Mouse (Mus musculus): ENCODE results near the gene Rer1. TPM values are rescaled to one million over a fixed set of nuclear protein-coding genes. Genes with fewer than 3 reads are reported as not detected.
"Not testable (repeated sequence)": the region's sequence is repeated elsewhere in the genome, so short reads cannot be mapped to it uniquely, and the experiment has no call there.

The Rer1 gene
- total RNA-seq, 2 experiments from 2014 or later, result 60.6 to 63.0 TPM

DNA sequence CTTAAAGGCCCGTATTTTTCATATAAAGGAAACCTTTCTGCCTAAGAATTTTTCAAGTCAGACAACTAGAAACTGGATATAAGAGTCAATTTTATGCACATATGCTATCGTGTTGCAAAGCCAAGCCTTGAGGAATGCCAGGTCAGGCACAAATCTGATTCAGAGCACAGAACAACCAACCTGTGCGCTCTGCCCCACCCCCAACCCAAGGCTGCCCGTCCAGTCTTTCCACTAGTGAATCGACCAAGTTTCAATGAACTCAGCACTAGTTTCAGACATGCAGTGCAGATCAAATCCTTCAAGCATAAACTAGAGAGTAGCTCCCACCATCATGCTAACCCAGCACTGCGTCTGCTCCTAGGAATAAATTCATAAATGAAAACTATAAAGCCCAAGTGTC lies 6.5 kb downstream of the Rer1 start:
- Histone ChIP-seq H3K4me3 (no peak overlapping the region), H3K27ac (no peak overlapping the region)
- no peak for DNase-seq (ENCODE audit: low spot score in 2 of 2)
- TF ChIP-seq CTCF (conservative IDR thresholded peaks at IDR 0.05), result no peak

DNA sequence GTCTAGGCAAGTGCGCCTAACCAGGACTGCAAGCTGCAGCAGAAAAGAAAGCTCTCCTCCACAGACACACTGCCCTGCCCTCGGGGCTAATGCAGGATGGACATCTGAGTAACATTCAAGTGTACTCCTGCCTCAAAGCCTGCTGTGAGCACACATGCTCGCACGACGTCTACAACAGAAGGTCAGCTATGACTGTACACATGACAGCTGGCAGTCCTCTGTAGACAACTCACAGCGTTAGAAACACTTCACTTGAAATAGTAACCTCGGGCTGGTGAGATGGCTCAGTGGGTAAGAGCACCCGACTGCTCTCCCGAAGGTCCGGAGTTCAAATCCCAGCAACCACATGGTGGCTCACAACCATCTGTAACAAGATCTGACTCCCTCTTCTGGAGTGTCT lies 7.4 kb downstream of the Rer1 start:
- not testable (repeated sequence) for H3K27ac ChIP-seq, H3K4me3 ChIP-seq

DNA sequence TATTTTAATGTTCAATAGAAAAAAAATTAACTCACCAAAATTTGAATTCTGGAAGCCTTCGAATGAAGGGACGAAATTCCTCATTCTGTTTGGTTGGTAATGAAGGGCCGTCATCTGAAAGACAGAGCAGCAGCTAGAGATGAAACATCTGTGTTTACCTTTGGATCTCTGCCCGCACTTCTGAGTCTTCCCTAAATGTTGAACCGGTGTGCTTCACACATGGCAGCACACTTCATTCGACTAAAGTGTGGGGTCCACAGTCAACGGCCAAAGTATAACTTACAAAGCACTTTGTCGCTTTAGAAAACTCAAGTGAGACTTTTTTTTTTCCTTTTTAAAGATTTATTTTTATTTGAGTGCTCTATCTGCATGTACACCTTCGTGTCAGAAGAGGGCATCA lies 9.5 kb downstream of the Rer1 start:
- H3K27ac ChIP-seq, result no peak overlapping the region
- no peak overlapping the region for H3K4me3 ChIP-seq

More for the DNA sequence above, 7.4 kb downstream of the Rer1 start:
- DNase-seq (ENCODE audit: low spot score in 2 of 2), result not testable (repeated sequence)

DNA sequence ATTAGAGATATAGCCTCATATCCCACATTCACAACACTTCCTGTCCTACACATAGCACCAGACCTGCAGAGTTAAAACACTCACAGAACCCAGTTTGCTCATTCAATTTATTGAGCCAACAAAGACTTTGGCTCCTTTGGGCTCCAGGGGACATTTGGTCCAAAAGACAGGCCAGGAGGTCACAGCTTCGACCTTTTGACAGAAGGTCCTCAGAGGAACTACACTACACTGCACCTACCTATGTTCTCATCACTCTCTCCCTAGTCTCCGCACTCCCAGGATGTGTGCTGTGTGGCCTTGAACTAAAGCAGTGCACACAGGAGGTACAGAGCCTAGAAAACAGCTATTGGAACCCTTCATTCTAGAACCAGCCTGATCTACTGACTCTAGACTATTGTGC lies 10.4 kb downstream of the Rer1 start:
- H3K4me3 ChIP-seq, result no peak overlapping the region
- no peak overlapping the region for H3K27ac ChIP-seq
- no peak for DNase-seq (ENCODE audit: low spot score in 2 of 2)
- TF ChIP-seq CTCF (conservative IDR thresholded peaks at IDR 0.05), result no peak

More for the DNA sequence above, 9.5 kb downstream of the Rer1 start:
- TF ChIP-seq CTCF (conservative IDR thresholded peaks at IDR 0.05), result peak; percentile 40
- DNase-seq (ENCODE audit: low spot score in 2 of 2), result no peak

DNA sequence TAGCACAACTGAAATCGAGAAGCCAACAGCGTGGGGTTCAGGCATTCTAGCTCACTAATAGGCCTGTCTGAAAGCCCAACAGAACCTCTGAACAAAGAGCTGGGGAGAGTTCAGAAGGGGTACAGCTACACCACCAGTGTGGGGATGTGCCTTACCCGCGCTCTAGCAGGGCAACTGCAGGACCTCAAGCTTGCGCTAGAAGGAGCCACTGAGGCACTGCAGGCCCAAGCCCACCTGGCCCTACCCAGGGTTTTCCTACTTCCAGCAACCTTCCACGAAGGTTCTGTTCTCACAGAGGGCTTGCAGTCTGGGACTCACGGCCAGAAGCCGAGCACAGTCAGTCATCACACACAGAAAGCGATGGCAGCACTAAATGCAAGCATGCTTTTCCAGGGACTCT lies 11.0 kb downstream of the Rer1 start:
- Histone ChIP-seq H3K27ac (no peak overlapping the region), H3K4me3 (no peak overlapping the region)
- no peak for DNase-seq (ENCODE audit: low spot score in 2 of 2)
- peak; percentile 59 for TF ChIP-seq CTCF (conservative IDR thresholded peaks at IDR 0.05)

DNA sequence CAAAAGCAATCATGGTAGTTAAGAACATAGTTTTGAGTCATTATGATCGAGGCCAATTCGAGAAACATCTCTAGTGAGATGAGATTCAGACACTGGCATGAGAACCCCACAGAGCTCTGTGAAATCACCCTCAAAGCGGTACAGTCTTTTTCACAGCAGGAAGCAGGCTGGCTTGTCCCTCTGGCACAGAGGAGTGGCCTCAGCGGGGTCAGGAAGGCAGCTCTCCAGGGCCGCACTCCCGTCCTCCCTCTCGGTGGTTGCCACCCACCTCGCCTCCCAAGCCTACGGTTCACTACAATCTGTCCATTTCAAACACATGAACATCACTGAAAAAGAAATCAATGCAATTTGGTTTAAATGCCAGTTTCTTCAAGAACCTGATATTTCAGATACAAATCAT lies 11.8 kb downstream of the Rer1 start:
- no peak overlapping the region for H3K4me3 ChIP-seq
- no peak for DNase-seq (ENCODE audit: low spot score in 2 of 2)
- no peak for TF ChIP-seq CTCF (conservative IDR thresholded peaks at IDR 0.05)
- no peak overlapping the region; the same call in 1 of the 2 replicates for H3K27ac ChIP-seq

DNA sequence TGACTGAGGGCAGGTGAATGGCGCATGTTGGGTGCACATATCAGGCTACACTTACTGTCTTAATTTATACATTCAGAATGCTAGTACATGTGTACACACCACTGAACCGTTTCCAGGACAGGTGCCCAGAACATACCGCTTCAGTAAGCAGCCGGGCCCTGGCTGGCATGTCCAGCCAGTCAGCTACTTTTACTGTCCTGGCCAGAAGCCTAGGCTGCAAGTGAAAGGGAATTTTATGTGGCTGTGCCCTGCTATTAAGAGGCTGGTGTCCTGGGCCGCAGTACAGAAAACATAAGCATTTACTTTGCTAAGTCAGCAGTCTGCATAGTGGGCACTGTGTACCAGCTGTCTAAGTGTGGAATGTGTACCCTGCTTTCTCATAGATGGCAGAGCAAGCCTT lies 15.3 kb downstream of the Rer1 start:
- TF ChIP-seq CTCF (conservative IDR thresholded peaks at IDR 0.05), result no peak
- DNase-seq (ENCODE audit: low spot score in 2 of 2), result no peak
- Histone ChIP-seq H3K27ac (no peak overlapping the region), H3K4me3 (no peak overlapping the region)

DNA sequence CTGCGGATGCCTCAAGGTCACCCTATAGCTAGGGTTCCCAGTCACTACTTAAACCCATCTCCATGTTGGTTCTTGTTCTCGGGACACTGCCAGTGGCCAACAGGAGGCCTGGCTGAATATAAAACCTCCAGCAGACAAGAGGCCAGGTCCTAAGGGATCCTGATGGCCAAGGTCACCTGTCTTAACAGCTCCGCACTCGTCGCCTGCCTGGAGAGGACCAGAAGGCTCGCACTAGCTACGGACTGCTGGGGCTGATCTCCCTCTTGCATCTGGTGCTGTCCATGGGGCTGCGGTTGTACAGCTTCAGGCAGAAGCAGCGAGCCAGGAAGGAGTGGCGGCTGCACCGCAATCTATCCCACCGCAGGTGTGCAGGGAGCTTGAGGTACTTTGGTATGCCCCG lies 16.0 kb downstream of the Rer1 start:
- H3K27ac ChIP-seq, result no peak overlapping the region
- DNase-seq (ENCODE audit: low spot score in 2 of 2), result no peak
- no peak for TF ChIP-seq CTCF (conservative IDR thresholded peaks at IDR 0.05)
- no peak overlapping the region for H3K4me3 ChIP-seq

DNA sequence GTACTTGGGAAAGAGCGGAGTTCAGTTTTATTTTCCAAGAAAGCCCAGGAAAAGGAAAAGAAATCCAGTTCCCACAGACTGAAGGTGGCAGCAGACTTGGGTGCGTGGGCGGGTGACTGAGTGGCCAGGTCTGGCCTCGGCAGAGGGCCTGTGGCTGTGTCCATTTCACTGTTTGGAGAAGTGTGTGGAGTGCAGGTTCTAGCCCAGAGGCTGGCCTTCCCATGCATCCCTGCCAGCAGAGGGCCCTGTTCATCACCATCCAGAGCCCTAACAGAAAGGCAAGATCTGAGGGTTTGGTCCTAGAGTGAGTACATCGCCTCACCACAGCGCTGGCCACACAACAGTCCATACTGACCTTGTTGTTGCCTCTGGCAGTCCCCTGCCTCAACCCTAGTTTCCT lies 17.0 kb downstream of the Rer1 start:
- DNase-seq (ENCODE audit: low spot score in 2 of 2), result peak in 1 of 2 experiments; percentile 37
- Histone ChIP-seq H3K4me3 (no peak overlapping the region), H3K27ac (no peak overlapping the region)
- TF ChIP-seq CTCF (conservative IDR thresholded peaks at IDR 0.05), result peak; percentile 69

DNA sequence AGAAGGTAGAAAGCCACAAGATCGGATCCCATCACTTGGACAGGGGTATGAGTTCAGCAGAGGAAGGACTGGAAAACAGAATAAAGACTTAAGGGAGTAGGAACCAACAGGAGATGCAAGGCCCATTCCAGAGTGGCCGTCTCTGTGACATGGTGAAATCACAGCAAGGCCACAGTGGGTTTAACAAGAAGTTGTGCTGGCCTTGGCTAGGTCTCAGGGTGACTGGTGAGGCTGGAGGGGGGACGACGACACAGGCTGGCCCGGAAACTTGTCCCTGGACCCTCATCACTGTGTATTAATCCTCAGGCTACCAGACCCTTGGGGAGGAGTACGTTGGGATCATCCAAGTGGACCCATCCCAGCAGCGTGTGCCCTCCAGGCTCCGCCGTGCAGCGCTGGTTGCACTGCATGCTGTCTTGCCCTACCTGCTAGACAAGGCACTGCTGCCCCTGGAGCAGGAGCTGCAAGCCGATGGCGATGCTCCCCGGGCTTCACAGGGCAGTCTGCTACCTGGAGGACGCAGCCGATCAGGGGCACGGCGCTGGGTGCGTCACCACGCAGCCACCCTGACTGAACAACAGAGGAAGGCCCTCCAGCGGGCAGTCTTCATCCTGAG lies 17.7 kb downstream of the Rer1 start:
- no peak overlapping the region for H3K4me3 ChIP-seq
- H3K27ac ChIP-seq, result peak overlapping the region; percentile 96; the same call in 1 of the 2 replicates
- TF ChIP-seq CTCF (conservative IDR thresholded peaks at IDR 0.05), result no peak
- no peak for DNase-seq (ENCODE audit: low spot score in 2 of 2)

DNA sequence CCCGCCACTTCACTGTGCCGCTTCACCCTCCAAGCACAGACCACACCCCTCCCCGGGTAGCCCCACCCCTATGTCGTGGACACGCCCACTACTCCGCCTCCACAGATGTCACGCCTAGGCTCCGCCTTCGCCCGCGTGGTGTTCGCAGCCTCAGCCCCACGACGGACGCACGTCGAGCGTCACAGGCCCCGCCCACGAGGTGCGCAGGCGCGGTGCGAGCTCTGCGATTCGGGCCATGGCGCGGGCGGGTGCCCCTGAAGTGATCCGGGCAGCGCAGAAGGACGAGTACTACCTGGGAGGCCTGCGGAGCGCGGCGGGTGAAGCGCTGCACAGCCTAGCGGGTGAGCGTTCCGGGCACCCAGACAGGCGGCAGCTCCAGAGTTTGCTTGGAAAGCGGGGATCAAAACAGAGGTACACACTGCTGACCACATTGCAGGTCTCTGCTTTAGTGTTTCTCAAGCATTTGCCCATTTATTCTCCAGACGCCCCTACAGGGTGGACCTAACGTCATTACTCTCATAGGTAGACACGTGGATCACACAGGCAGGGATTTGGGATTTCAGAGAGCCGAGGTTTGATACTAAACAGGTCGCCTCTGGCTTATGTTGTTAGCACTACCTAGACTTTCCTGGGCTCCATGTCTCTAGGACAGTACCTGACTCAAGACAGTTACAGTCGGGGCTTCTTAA lies 19.2 kb downstream of the Rer1 start, which contains the start of gene Pex10:
Gene Pex10 (plus strand): TSS at position 183 of the 689 bp plus-strand sequence.
- peak within 1 kb of the TSS; percentile 96 for H3K4me3 ChIP-seq
- peak; percentile 97 to 98 for DNase-seq (ENCODE audit: low spot score in 2 of 2)
- H3K27ac ChIP-seq, result peak within 1 kb of the TSS; percentile 96
- TF ChIP-seq CTCF (conservative IDR thresholded peaks at IDR 0.05), result no peak

DNA sequence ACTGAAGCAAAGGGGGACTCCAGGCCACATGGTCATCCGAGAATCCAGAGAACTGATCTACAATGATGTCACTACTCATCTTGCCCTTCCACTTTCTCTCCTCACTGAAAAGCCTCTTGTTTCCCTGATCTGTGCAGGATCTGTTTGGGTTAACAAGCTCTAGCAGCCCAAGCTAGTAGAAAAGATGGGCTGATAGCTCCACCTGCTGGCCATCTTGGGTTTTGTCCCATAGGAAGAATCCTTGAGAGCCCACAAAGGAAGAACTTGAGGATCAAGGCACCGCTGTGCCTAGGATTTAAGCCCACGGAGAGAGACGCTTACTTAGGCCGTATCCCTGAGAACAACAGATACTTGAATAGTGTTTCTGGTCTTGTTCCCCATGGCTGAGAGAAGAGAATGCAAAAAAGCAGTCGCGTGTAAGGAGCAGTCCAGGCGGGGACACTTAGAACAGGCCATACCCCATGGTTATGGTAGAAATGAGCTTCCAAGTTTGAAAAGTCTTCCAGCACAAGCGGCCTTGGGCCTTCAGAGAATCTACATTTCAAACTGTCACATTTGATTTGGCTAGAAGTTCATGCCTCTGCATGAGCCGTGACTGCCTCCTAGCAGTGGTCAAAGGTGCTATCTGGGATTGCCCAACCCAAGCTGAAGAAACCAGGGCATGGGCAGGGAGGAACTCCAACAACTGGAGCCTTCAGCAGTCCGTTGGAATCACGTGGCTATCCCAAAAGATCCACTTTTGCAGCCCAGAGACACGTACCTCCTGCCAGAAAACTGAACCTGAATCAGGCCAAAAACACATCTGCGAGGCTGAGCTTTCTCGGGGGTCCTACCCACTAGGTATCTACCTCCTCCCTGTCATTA lies 20.0 kb downstream of the Rer1 start:
- Histone ChIP-seq H3K27ac (peak overlapping the region; percentile 56), H3K4me3 (peak overlapping the region; percentile 96)
- TF ChIP-seq CTCF (conservative IDR thresholded peaks at IDR 0.05), result peak; percentile 95
- DNase-seq (ENCODE audit: low spot score in 2 of 2), result peak; percentile 88 to 92

DNA sequence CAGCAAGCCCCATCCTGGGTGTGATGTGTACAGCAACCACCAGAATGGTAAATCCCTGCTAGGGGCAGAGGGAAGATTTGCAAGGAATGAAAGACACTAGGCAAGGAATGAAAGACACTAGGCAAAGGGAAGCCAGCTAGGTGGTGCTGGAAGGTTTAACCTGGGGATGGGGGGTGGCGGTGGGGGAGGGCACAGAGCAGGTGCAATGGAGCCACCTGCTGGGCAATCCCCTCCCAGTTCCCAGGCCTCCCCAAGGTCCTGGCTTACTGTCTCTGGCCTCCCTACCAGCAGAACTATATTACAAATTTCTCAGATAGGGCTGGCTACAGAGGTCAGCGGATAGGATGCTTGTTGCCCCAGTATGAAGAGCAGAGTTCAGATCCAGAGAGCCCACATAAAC lies 21.7 kb downstream of the Rer1 start:
- no peak for DNase-seq (ENCODE audit: low spot score in 2 of 2)
- Histone ChIP-seq H3K4me3 (no peak overlapping the region), H3K27ac (no peak overlapping the region)
- TF ChIP-seq CTCF (conservative IDR thresholded peaks at IDR 0.05), result peak; percentile 30
